Mouse (Mus musculus) retina, postnatal 7 days (tissue): ENCODE measurements around the gene Dhx38.
A peak's percentile ranks its signal among the peaks of the same experiment; 100 is the strongest.

ENCODE experiments used
- DNase-seq: peaks from one replicate; pipeline ENCODE4 v3.0.0-alpha.2; 2012; ENCODE audit warnings: low read depth, low spot score

Dhx38 gene

GRCm38 (mm10) chr8:109551663-109552062 is 14.0 kb downstream of the Dhx38 start:
- no peak for DNase-seq

DNA sequence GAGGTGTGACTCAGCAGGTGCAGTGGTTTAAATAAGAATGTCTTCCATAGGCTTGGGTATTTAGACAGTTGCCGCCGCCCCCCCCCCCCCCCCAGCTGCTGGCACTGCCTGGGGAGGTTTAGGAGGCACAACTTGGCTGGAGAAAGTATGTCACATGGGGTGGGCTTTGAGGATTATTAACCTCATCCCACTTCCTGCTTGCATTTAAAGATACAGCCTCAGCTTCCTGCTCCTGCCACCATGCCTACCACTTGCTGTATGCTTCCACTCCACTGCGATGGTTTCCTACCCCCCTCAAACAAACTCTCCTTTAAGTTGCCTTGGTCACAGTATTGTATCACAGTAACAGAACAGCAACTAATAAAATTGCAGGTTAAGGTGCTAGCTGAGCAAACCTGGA is 21.6 kb downstream of the Dhx38 start:
- DNase-seq, result no peak

DNA sequence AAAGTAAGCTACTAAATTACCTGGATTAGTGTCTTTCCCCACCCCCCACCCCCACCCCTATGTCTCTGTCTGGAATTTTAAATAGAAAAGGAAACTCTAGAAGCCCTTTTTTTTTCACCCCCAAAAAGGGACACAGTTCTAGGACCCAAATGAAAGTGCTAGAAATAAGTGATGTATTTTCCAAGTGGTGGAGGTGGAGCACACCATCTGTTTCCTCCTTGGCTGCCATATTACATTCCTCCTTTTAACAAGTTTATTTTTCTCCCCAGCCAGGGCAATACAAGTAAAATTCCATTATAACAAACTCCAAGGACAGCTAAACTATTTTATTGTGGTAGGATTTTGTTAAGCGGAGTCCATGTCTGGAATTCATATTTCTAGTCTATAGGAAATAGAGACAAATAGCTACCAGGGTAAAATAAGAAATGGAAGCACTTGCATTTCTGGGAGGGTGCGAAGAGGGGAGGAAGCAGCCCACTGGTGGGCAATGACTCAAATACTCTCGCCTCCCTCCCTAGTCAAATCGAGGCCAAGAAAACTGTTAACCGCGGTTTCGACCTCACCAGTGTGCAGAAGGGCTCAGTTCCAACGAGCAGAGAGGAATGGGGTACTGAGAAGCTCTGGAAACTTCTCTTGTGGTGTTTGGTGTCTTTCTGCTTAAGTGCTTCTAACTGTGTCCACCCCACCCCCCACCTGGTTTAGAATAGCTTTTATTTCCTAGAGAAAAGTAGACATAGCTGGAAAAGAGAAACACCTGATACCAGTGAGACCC is 22.7 kb downstream of the Dhx38 start:
- no peak for DNase-seq

- no peak for DNase-seq
Observed at GRCm38 (mm10) chr8:109542165-109542564, 23.5 kb downstream of the Dhx38 start.

GRCm38 (mm10) chr8:109536703-109537102 is 29.0 kb downstream of the Dhx38 start:
- DNase-seq, result peak; percentile 63

DNA sequence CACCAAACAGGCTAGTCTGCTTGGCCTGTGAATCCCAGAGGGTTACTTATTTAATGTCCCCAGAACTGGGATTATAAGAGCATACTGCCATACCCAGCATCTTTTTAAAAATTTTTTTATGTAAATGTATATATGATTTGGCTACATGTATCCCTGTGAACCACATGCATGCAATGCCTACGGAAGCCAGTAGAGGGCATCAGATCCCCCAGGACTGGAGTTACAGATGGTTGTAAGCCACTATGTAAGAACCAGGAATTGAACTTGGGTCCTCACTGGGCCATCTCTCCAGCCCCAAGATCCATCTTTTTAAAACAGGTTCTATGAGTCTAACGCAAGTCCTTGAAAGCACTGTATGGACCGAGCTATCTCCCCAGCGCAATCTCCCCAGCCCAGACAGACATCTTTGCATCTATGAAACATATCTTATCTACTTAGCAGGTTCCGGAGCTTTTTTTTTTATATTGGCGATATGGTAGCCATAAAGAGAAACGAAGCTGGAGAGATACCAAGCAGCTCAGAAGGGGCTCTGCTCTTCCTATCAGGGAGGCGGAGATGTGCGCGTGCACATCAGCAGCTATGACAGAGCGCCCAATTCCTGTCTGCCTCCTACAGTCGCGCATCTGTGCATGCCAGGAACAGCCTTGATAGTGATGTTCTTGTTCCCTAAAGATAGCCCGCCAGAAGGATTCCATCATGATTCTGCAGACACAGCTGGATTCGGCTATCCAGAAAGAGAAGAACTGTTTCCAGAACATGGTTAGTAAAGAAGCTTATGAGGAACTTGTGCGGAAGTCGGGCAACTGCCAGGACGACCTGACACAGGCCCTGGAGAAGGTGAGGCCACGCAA is 30.3 kb downstream of the Dhx38 start:
- DNase-seq, result peak; percentile 19

- DNase-seq, result no peak
Observed at GRCm38 (mm10) chr8:109524008-109524407, 41.7 kb downstream of the Dhx38 start.

GRCm38 (mm10) chr8:109505560-109505959 is 60.1 kb downstream of the Dhx38 start:
- DNase-seq, result no peak

- DNase-seq, result no peak
Observed at GRCm38 (mm10) chr8:109503566-109503965, 62.1 kb downstream of the Dhx38 start.

GRCm38 (mm10) chr8:109499009-109499717 is 66.5 kb downstream of the Dhx38 start:
- DNase-seq, result no peak
